Mouse (Mus musculus): ENCODE measurements at regions not wholly inside any gene's neighbourhood (a gene's known extent, or its start where the extent isn't known, plus 50 kb on each side); places are given as distances from the start of the nearest gene placed in this dataset.
A peak's percentile ranks its signal among the peaks of the same experiment; 100 is the strongest.

GRCm38 (mm10) chr8:37398957-37399356 is 405.6 kb downstream of the AI429214 start:
- Histone ChIP-seq H3K27me3 (no peaks in the 10 kb centered on the region), H3K4me2 (no peak overlapping the region), H3K27ac (replicated peaks) (no peak overlapping the region), H3K36me3 (replicated peaks) (no peaks in the 10 kb centered on the region), H3K4me3 (replicated peaks) (no peak overlapping the region), H3K9ac (no peak overlapping the region), H3K9me3 (replicated peaks) (no peaks in the 10 kb centered on the region), H3K4me1 (replicated peaks) (no peaks in the 10 kb centered on the region)
- ATAC-seq (ENCODE audit: insufficient read depth) = no peak
- WGBS (ENCODE audit: insufficient replicate concordance) = 68% methylated on average over 2 of the region's 2 CpGs

GRCm38 (mm10) chr8:37422595-37422994 is 429.2 kb downstream of the AI429214 start:
- 72% methylated on average over 2 of the region's 2 CpGs for WGBS (ENCODE audit: insufficient replicate concordance)

GRCm38 (mm10) chr8:37424588-37424987 is 431.2 kb downstream of the AI429214 start:
- no peaks in the 10 kb centered on the region for H3K27me3 ChIP-seq
- H3K27ac ChIP-seq (replicated peaks) = no peak overlapping the region

More at GRCm38 (mm10) chr8:37422595-37422994, 429.2 kb downstream of the AI429214 start:
- Histone ChIP-seq H3K4me2 (no peak overlapping the region), H3K9ac (no peak overlapping the region), H3K27me3 (no peaks in the 10 kb centered on the region), H3K9me3 (replicated peaks) (no peaks in the 10 kb centered on the region), H3K4me1 (replicated peaks) (no peaks in the 10 kb centered on the region), H3K4me3 (replicated peaks) (no peak overlapping the region), H3K27ac (replicated peaks) (no peak overlapping the region), H3K36me3 (replicated peaks) (no peaks in the 10 kb centered on the region)
- peak; percentile 81 for ATAC-seq (ENCODE audit: insufficient read depth)

GRCm38 (mm10) chr8:37428845-37429244 is 435.4 kb downstream of the AI429214 start:
- Histone ChIP-seq H3K9ac (no peak overlapping the region), H3K4me1 (replicated peaks) (no peaks in the 10 kb centered on the region), H3K36me3 (replicated peaks) (no peaks in the 10 kb centered on the region), H3K9me3 (replicated peaks) (no peaks in the 10 kb centered on the region), H3K27ac (replicated peaks) (no peak overlapping the region), H3K4me2 (no peak overlapping the region), H3K27me3 (no peaks in the 10 kb centered on the region), H3K4me3 (replicated peaks) (no peak overlapping the region)
- WGBS (ENCODE audit: insufficient replicate concordance) = 60% methylated on average over 4 of the region's 4 CpGs
- no peak for ATAC-seq (ENCODE audit: insufficient read depth)

More at GRCm38 (mm10) chr8:37424588-37424987, 431.2 kb downstream of the AI429214 start:
- Histone ChIP-seq H3K4me1 (replicated peaks) (no peaks in the 10 kb centered on the region), H3K4me2 (no peak overlapping the region), H3K9me3 (replicated peaks) (no peaks in the 10 kb centered on the region), H3K4me3 (replicated peaks) (no peak overlapping the region), H3K9ac (no peak overlapping the region), H3K36me3 (replicated peaks) (no peaks in the 10 kb centered on the region)
- no peak for ATAC-seq (ENCODE audit: insufficient read depth)

- H3K36me3 ChIP-seq (replicated peaks) = no peaks in the 10 kb centered on the region
- H3K4me1 ChIP-seq (replicated peaks) = no peaks in the 10 kb centered on the region
- WGBS (ENCODE audit: insufficient replicate concordance) = 73% methylated on average over 4 of the region's 4 CpGs
- H3K27me3 ChIP-seq = no peaks in the 10 kb centered on the region
- no peak overlapping the region for H3K4me3 ChIP-seq (replicated peaks)
- no peak overlapping the region for H3K27ac ChIP-seq (replicated peaks)
- H3K4me2 ChIP-seq = no peak overlapping the region
- no peaks in the 10 kb centered on the region for H3K9me3 ChIP-seq (replicated peaks)
- no peak overlapping the region for H3K9ac ChIP-seq
- no peak for ATAC-seq (ENCODE audit: insufficient read depth)
Observed at GRCm38 (mm10) chr8:37460551-37461154, 467.2 kb downstream of the AI429214 start.

GRCm38 (mm10) chr8:37465651-37466050 is 472.2 kb downstream of the AI429214 start:
- H3K9me3 ChIP-seq (replicated peaks) = no peaks in the 10 kb centered on the region
- no peak overlapping the region for H3K9ac ChIP-seq
- H3K4me2 ChIP-seq = no peak overlapping the region
- no peaks in the 10 kb centered on the region for H3K4me1 ChIP-seq (replicated peaks)
- H3K27ac ChIP-seq (replicated peaks) = no peak overlapping the region
- H3K4me3 ChIP-seq (replicated peaks) = no peak overlapping the region
- no peaks in the 10 kb centered on the region for H3K27me3 ChIP-seq
- ATAC-seq (ENCODE audit: insufficient read depth) = no peak
- no peaks in the 10 kb centered on the region for H3K36me3 ChIP-seq (replicated peaks)

GRCm38 (mm10) chr8:37467656-37468055 is 474.3 kb downstream of the AI429214 start:
- no peak overlapping the region for H3K4me3 ChIP-seq (replicated peaks)
- no peak overlapping the region for H3K27ac ChIP-seq (replicated peaks)
- WGBS (ENCODE audit: insufficient replicate concordance) = 66% methylated on average over 1 of the region's 1 CpGs
- no peak for ATAC-seq (ENCODE audit: insufficient read depth)
- H3K36me3 ChIP-seq (replicated peaks) = no peaks in the 10 kb centered on the region
- H3K9me3 ChIP-seq (replicated peaks) = no peaks in the 10 kb centered on the region
- no peaks in the 10 kb centered on the region for H3K27me3 ChIP-seq
- H3K4me2 ChIP-seq = no peak overlapping the region
- H3K4me1 ChIP-seq (replicated peaks) = no peaks in the 10 kb centered on the region
- H3K9ac ChIP-seq = no peak overlapping the region
